Mouse (Mus musculus) left cerebral cortex, adult 6 months (tissue): ENCODE data around the gene Natd1. TPM values are rescaled to one million over a fixed set of nuclear protein-coding genes. Genes with fewer than 3 reads are reported as not detected.

Experiments
- long read RNA-seq, 2 experiments: library from polyadenylated mRNA; unstranded; transcript quantifications; one replicate each; pipeline ENCODE4 v2.0.0; 2019 to 2020
- polyA plus RNA-seq: library from polyadenylated mRNA; unstranded; fragments of <200 nt; fragmentation: Nextera tagmentation; gene quantifications from 2 replicates; pipeline ENCODE4 v1.2.3, GENCODE M21; 2021

Gene Natd1
- 7.3 and 11.1 TPM in 2 replicates for polyA plus RNA-seq
- long read RNA-seq, experiment 1, full-length matches to known transcripts = 9 of 13 reads
- long read RNA-seq, experiment 1, partial matches to known transcripts = 0 of 13 reads
- long read RNA-seq, experiment 1, other reads (novel, unspliced or antisense) = 4 of 13 reads
- long read RNA-seq, experiment 2, partial matches to known transcripts = 0 of 1 reads
- long read RNA-seq, experiment 2, other reads (novel, unspliced or antisense) = 1 of 1 reads

GRCm38 (mm10) chr11:60914491-60914890 lies at the start of gene Natd1:
Gene Natd1, minus strand, starts transcription at chr11:60914750.

GRCm38 (mm10) chr11:60931869-60932481 lies 17.4 kb upstream of the Natd1 start, which contains the start of gene Map2k3:
Gene Map2k3, plus strand, starts transcription at chr11:60932033.

GRCm38 (mm10) chr11:60878675-60879294 lies 35.8 kb downstream of the Natd1 start, which contains the start of gene Tmem11:
Gene Tmem11, minus strand, starts transcription at chr11:60879272.

Other genes with a start within 250 kb of the Natd1 start
- 14.7 and 16.7 TPM in 2 replicates for gene Llgl1, start 215.0 kb downstream of the Natd1 start, polyA plus RNA-seq
- gene Flii, start 187.5 kb downstream of the Natd1 start, polyA plus RNA-seq = 28.5 and 33.9 TPM in 2 replicates
- 5.0 and 11.5 TPM in 2 replicates for gene Mief2, start 186.4 kb downstream of the Natd1 start, polyA plus RNA-seq
- gene Top3a, start 137.4 kb downstream of the Natd1 start, polyA plus RNA-seq = 1.9 TPM in 2 replicates
- gene Smcr8, start 137.2 kb downstream of the Natd1 start, polyA plus RNA-seq = 4.9 and 8.2 TPM in 2 replicates
- gene Shmt1, start 103.0 kb downstream of the Natd1 start, polyA plus RNA-seq = 1.1 and 1.8 TPM in 2 replicates
- gene Dhrs7b, start 84.1 kb downstream of the Natd1 start, polyA plus RNA-seq = 32.2 and 40.8 TPM in 2 replicates
- 39.2 and 44.9 TPM in 2 replicates for gene Tmem11, start 35.5 kb downstream of the Natd1 start, polyA plus RNA-seq
- gene Map2k3, start 17.3 kb upstream of the Natd1 start, polyA plus RNA-seq = 11.1 and 11.5 TPM in 2 replicates
- gene Kcnj12, start 107.8 kb upstream of the Natd1 start, polyA plus RNA-seq = 2.7 and 8.1 TPM in 2 replicates
- gene Tnfrsf13b, start 212.0 kb upstream of the Natd1 start, polyA plus RNA-seq = 2.4 and 2.8 TPM in 2 replicates